Mouse (Mus musculus): ENCODE results near the gene Orai3. TPM values are rescaled to one million over a fixed set of nuclear protein-coding genes. Genes with fewer than 3 reads are reported as not detected.

The Orai3 gene
- polyA plus RNA-seq, 1 experiment from 2014 or later = 4.8 TPM

- peaks cover 11% of the 10 kb centered on the region; the same call in 1 of the 2 replicates for H3K4me1 ChIP-seq
- peaks cover 85% of the 10 kb centered on the region for H3K36me3 ChIP-seq (ENCODE audit: poor library complexity, severe bottlenecking)
- no peak overlapping the region for H3K27ac ChIP-seq
- ATAC-seq = no peak
- H3K27me3 ChIP-seq = no peaks in the 10 kb centered on the region
- H3K4me2 ChIP-seq = no peak overlapping the region
- 83% methylated on average over 1 of the region's 1 CpGs for WGBS
- no peaks in the 10 kb centered on the region for H3K9me3 ChIP-seq (replicated peaks)
- no peak overlapping the region for H3K4me3 ChIP-seq
- H3K9ac ChIP-seq = no peak overlapping the region
Observed at GRCm38 (mm10) chr7:127809846-127810245, 40.2 kb downstream of the Orai3 start.

GRCm38 (mm10) chr7:127810650-127811049, 41.0 kb downstream of the Orai3 start:
- H3K36me3 ChIP-seq (ENCODE audit: poor library complexity, severe bottlenecking) = peaks cover 80% of the 10 kb centered on the region
- no peaks in the 10 kb centered on the region for H3K27me3 ChIP-seq
- no peak overlapping the region for H3K4me3 ChIP-seq
- no peak overlapping the region for H3K9ac ChIP-seq
- H3K27ac ChIP-seq = no peak overlapping the region
- WGBS = 78% methylated on average over 10 of the region's 10 CpGs
- ATAC-seq = no peak
- peaks cover 15% of the 10 kb centered on the region; the same call in 1 of the 2 replicates for H3K4me1 ChIP-seq
- H3K9me3 ChIP-seq (replicated peaks) = no peaks in the 10 kb centered on the region
- H3K4me2 ChIP-seq = no peak overlapping the region

- Histone ChIP-seq H3K4me2 (no peak overlapping the region), H3K9ac (no peak overlapping the region), H3K27me3 (no peaks in the 10 kb centered on the region), H3K4me3 (no peak overlapping the region), H3K27ac (no peak overlapping the region), H3K4me1 (peaks cover 17% of the 10 kb centered on the region; the same call in 1 of the 2 replicates), H3K36me3 (ENCODE audit: poor library complexity, severe bottlenecking) (peaks cover 76% of the 10 kb centered on the region), H3K9me3 (replicated peaks) (no peaks in the 10 kb centered on the region)
- ATAC-seq = no peak
- WGBS = 87% methylated on average over 4 of the region's 4 CpGs
Observed at GRCm38 (mm10) chr7:127811240-127811639, 41.6 kb downstream of the Orai3 start.

GRCm38 (mm10) chr7:127812292-127812691, 42.7 kb downstream of the Orai3 start:
- Histone ChIP-seq H3K4me3 (no peak overlapping the region), H3K9me3 (replicated peaks) (no peaks in the 10 kb centered on the region), H3K27ac (no peak overlapping the region), H3K36me3 (ENCODE audit: poor library complexity, severe bottlenecking) (peaks cover 70% of the 10 kb centered on the region), H3K4me1 (peaks cover 17% of the 10 kb centered on the region; the same call in 1 of the 2 replicates), H3K9ac (no peak overlapping the region), H3K4me2 (no peak overlapping the region), H3K27me3 (no peaks in the 10 kb centered on the region)
- WGBS = 91% methylated on average over 3 of the region's 3 CpGs
- no peak for ATAC-seq

GRCm38 (mm10) chr7:127813821-127814220, 44.2 kb downstream of the Orai3 start:
- H3K4me1 ChIP-seq = peaks cover 17% of the 10 kb centered on the region; the same call in 1 of the 2 replicates
- no peaks in the 10 kb centered on the region for H3K27me3 ChIP-seq
- peak overlapping the region; percentile 19; the same call in 1 of the 2 replicates for H3K9ac ChIP-seq
- 81% methylated on average over 4 of the region's 4 CpGs for WGBS
- H3K36me3 ChIP-seq (ENCODE audit: poor library complexity, severe bottlenecking) = peaks cover 68% of the 10 kb centered on the region
- ATAC-seq = peak; percentile 50; the same call in 1 of the 2 replicates
- H3K4me3 ChIP-seq = no peak overlapping the region
- H3K27ac ChIP-seq = peak overlapping the region; percentile 55
- no peaks in the 10 kb centered on the region for H3K9me3 ChIP-seq (replicated peaks)
- peak overlapping the region; percentile 18; the same call in 1 of the 2 replicates for H3K4me2 ChIP-seq

GRCm38 (mm10) chr7:127814241-127814921, 44.8 kb downstream of the Orai3 start:
- Histone ChIP-seq H3K27ac (peak overlapping the region; percentile 55), H3K9ac (peak overlapping the region; percentile 19), H3K4me2 (peak overlapping the region; percentile 18; the same call in 1 of the 2 replicates), H3K4me1 (peaks cover 17% of the 10 kb centered on the region; the same call in 1 of the 2 replicates), H3K4me3 (no peak overlapping the region), H3K9me3 (replicated peaks) (no peaks in the 10 kb centered on the region), H3K36me3 (ENCODE audit: poor library complexity, severe bottlenecking) (peaks cover 63% of the 10 kb centered on the region), H3K27me3 (no peaks in the 10 kb centered on the region)
- 69% methylated on average over 19 of the region's 19 CpGs for WGBS
- ATAC-seq = peak; percentile 83

- Histone ChIP-seq H3K27ac (peak overlapping the region; percentile 55; the same call in 1 of the 2 replicates), H3K9me3 (replicated peaks) (no peaks in the 10 kb centered on the region), H3K36me3 (ENCODE audit: poor library complexity, severe bottlenecking) (peaks cover 55% of the 10 kb centered on the region), H3K9ac (no peak overlapping the region), H3K27me3 (no peaks in the 10 kb centered on the region), H3K4me2 (no peak overlapping the region), H3K4me3 (no peak overlapping the region), H3K4me1 (peaks cover 17% of the 10 kb centered on the region; the same call in 1 of the 2 replicates)
- WGBS = 93% methylated on average over 15 of the region's 15 CpGs
- no peak for ATAC-seq
Observed at GRCm38 (mm10) chr7:127815116-127815665, 45.6 kb downstream of the Orai3 start.

GRCm38 (mm10) chr7:127815954-127816821, 46.6 kb downstream of the Orai3 start:
- Histone ChIP-seq H3K9ac (peak overlapping the region; percentile 40; the same call in 1 of the 2 replicates), H3K4me1 (peaks cover 17% of the 10 kb centered on the region; the same call in 1 of the 2 replicates), H3K4me2 (no peak overlapping the region), H3K36me3 (ENCODE audit: poor library complexity, severe bottlenecking) (peaks cover 45% of the 10 kb centered on the region), H3K27me3 (no peaks in the 10 kb centered on the region), H3K27ac (no peak overlapping the region), H3K9me3 (replicated peaks) (no peaks in the 10 kb centered on the region), H3K4me3 (no peak overlapping the region)
- WGBS = 74% methylated on average over 15 of the region's 15 CpGs
- ATAC-seq = no peak

GRCm38 (mm10) chr7:127817053-127817452, 47.4 kb downstream of the Orai3 start:
- 88% methylated on average over 7 of the region's 7 CpGs for WGBS
- Histone ChIP-seq H3K36me3 (ENCODE audit: poor library complexity, severe bottlenecking) (peaks cover 36% of the 10 kb centered on the region), H3K27ac (no peak overlapping the region), H3K4me3 (no peak overlapping the region), H3K4me1 (peaks cover 17% of the 10 kb centered on the region; the same call in 1 of the 2 replicates), H3K4me2 (no peak overlapping the region), H3K9ac (no peak overlapping the region), H3K27me3 (no peaks in the 10 kb centered on the region), H3K9me3 (replicated peaks) (no peaks in the 10 kb centered on the region)
- no peak for ATAC-seq

- Histone ChIP-seq H3K4me2 (no peak overlapping the region), H3K27me3 (no peaks in the 10 kb centered on the region), H3K4me1 (peaks cover 22% of the 10 kb centered on the region; the same call in 1 of the 2 replicates), H3K36me3 (ENCODE audit: poor library complexity, severe bottlenecking) (peaks cover 29% of the 10 kb centered on the region), H3K27ac (no peak overlapping the region; the same call in 1 of the 2 replicates), H3K9ac (no peak overlapping the region), H3K4me3 (no peak overlapping the region), H3K9me3 (replicated peaks) (no peaks in the 10 kb centered on the region)
- 92% methylated on average over 5 of the region's 5 CpGs for WGBS
- no peak for ATAC-seq
Observed at GRCm38 (mm10) chr7:127817776-127818175, 48.2 kb downstream of the Orai3 start.

- 75% methylated on average over 13 of the region's 13 CpGs for WGBS
- Histone ChIP-seq H3K4me3 (no peak overlapping the region), H3K27ac (no peak overlapping the region), H3K4me2 (no peak overlapping the region), H3K27me3 (no peaks in the 10 kb centered on the region), H3K9ac (no peak overlapping the region), H3K36me3 (ENCODE audit: poor library complexity, severe bottlenecking) (peaks cover 9% of the 10 kb centered on the region; the same call in 1 of the 2 replicates), H3K4me1 (peaks cover 29% of the 10 kb centered on the region), H3K9me3 (replicated peaks) (no peaks in the 10 kb centered on the region)
- no peak for ATAC-seq
Observed at GRCm38 (mm10) chr7:127820836-127821509, 51.4 kb downstream of the Orai3 start.
